Mouse (Mus musculus) MEL (cell line): ENCODE measurements around the gene Cdkal1. TPM values are rescaled to one million over a fixed set of nuclear protein-coding genes. Genes with fewer than 3 reads are reported as not detected.

Source experiments
- DNase-seq: peaks from one replicate; pipeline ENCODE4 v3.0.0; 2011; ENCODE audit warnings: low read depth, low spot score
- H3K27ac ChIP-seq: 2 replicates; pipeline ENCODE4 v1.5.1; 2012; ENCODE audit warnings: low read depth, mild to moderate bottlenecking, control low read depth, low read length, moderate library complexity; ENCODE audit not compliant: control insufficient read depth
- H3K27me3 ChIP-seq, 2 experiments: fragments of 150-350 bp in 1 of 2; sonication (generic) in 1 of 2; 2 replicates each; pipeline ENCODE4 v1.6.1; 2012; ENCODE audit warnings: low read length in 2 of 2, mild to moderate bottlenecking in 2 of 2, improper control_type of control experiment in 1 of 2, moderate library complexity in 1 of 2; ENCODE audit not compliant: insufficient read depth in 2 of 2, control insufficient read depth in 1 of 2
- H3K36me3 ChIP-seq, 2 experiments: 2 replicates each; pipeline ENCODE4 v1.6.1; 2012 to 2014; ENCODE audit warnings: low read length in 2 of 2, improper control_type of control experiment in 1 of 2, inconsistent platforms in 1 of 2, mild to moderate bottlenecking in 1 of 2; ENCODE audit not compliant: insufficient read depth in 2 of 2, control insufficient read depth in 1 of 2
- H3K4me1 ChIP-seq, 2 experiments: fragments of 150-350 bp in 1 of 2; sonication (generic) in 1 of 2; 2 replicates each; pipeline ENCODE4 v1.6.1; 2012; ENCODE audit warnings: low read length in 2 of 2, improper control_type of control experiment in 1 of 2, mild to moderate bottlenecking in 1 of 2; ENCODE audit not compliant: insufficient read depth in 2 of 2, control insufficient read depth in 1 of 2
- H3K4me3 ChIP-seq, 2 experiments: fragments of 150-350 bp in 1 of 2; sonication (generic) in 1 of 2; 2 replicates each; pipeline ENCODE4 v1.5.1; 2012; ENCODE audit warnings: low read depth in 2 of 2, low read length in 2 of 2, mild to moderate bottlenecking in 2 of 2, moderate library complexity in 2 of 2, control low read depth in 1 of 2, improper control_type of control experiment in 1 of 2; ENCODE audit not compliant: control insufficient read depth in 1 of 2, insufficient read depth in 1 of 2
- H3K79me2 ChIP-seq: 2 replicates; pipeline ENCODE4 v1.6.1; 2012; ENCODE audit warnings: mild to moderate bottlenecking, low read length, moderate library complexity; ENCODE audit not compliant: control insufficient read depth, poor library complexity, insufficient read depth
- H3K9ac ChIP-seq: 2 replicates; pipeline ENCODE4 v1.6.1; 2012; ENCODE audit warnings: low read depth, mild to moderate bottlenecking, control low read depth, low read length, moderate library complexity; ENCODE audit not compliant: control insufficient read depth, poor library complexity, severe bottlenecking
- H3K9me3 ChIP-seq: fragments of 150-350 bp; sonication (generic); replicated peaks from 2 replicates; pipeline ENCODE4 v1.6.1; 2012; ENCODE audit warnings: mild to moderate bottlenecking, low read length, improper control_type of control experiment, moderate library complexity; ENCODE audit not compliant: insufficient read depth
- CTCF ChIP-seq, 3 experiments: IDR thresholded peaks in 2 of 3; conservative IDR thresholded peaks in 1 of 3; 2 replicates each; pipeline ENCODE4 v1.5.1; 2011 to 2012; ENCODE audit warnings: low read length in 3 of 3, low read depth in 2 of 3, mild to moderate bottlenecking in 2 of 3, improper control_type of control experiment in 1 of 3, inconsistent platforms in 1 of 3, mixed read lengths in 1 of 3, moderate library complexity in 1 of 3; ENCODE audit not compliant: control insufficient read depth in 1 of 3, insufficient read depth in 1 of 3, poor library complexity in 1 of 3, severe bottlenecking in 1 of 3
- E2F4 ChIP-seq: IDR thresholded peaks from 2 replicates; pipeline ENCODE4 v1.6.1; 2011; ENCODE audit warnings: low read depth, low read length, improper control_type of control experiment, borderline replicate concordance
- ELF1 ChIP-seq: IDR thresholded peaks from 2 replicates; pipeline ENCODE4 v1.6.1; 2014; ENCODE audit warnings: low read depth, mild to moderate bottlenecking, inconsistent platforms, low read length, improper control_type of control experiment, moderate library complexity
- GABPA ChIP-seq: IDR thresholded peaks from 2 replicates; pipeline ENCODE4 v1.6.1; 2012; ENCODE audit warnings: low read depth, mild to moderate bottlenecking, inconsistent platforms, low read length, improper control_type of control experiment, moderate library complexity
- GATA1 ChIP-seq: IDR thresholded peaks from 2 replicates; pipeline ENCODE4 v1.6.1; 2011; ENCODE audit warnings: low read depth, low read length, improper control_type of control experiment
- JUND ChIP-seq: IDR thresholded peaks from 2 replicates; pipeline ENCODE4 v1.6.1; 2011; ENCODE audit warnings: low read depth, mild to moderate bottlenecking, improper control_type of control experiment, low read length
- KAT2A ChIP-seq: conservative IDR thresholded peaks from 2 replicates; pipeline ENCODE4 v1.6.1; 2012; ENCODE audit warnings: low read depth, low read length, improper control_type of control experiment, inconsistent platforms
- MAX ChIP-seq: IDR thresholded peaks from 2 replicates; pipeline ENCODE4 v1.6.1; 2011; ENCODE audit warnings: low read length, improper control_type of control experiment
- MYB ChIP-seq: IDR thresholded peaks from 2 replicates; pipeline ENCODE4 v1.6.1; 2011; ENCODE audit warnings: mild to moderate bottlenecking, low read depth, low read length, improper control_type of control experiment
- MYC ChIP-seq: IDR thresholded peaks from 2 replicates; pipeline ENCODE4 v1.6.1; 2011; ENCODE audit warnings: low read depth, mild to moderate bottlenecking, low read length, improper control_type of control experiment, moderate library complexity
- NELFE ChIP-seq: IDR thresholded peaks from 2 replicates; pipeline ENCODE4 v1.6.1; 2011; ENCODE audit warnings: low read depth, low read length, improper control_type of control experiment
- NRF1 ChIP-seq: IDR thresholded peaks from 2 replicates; pipeline ENCODE4 v1.6.1; 2014; ENCODE audit warnings: low read depth, mild to moderate bottlenecking, inconsistent platforms, low read length, improper control_type of control experiment, moderate library complexity; ENCODE audit not compliant: poor library complexity, insufficient read depth, severe bottlenecking
- POLR2A ChIP-seq, 2 experiments: IDR thresholded peaks; 2 replicates each; pipeline ENCODE4 v1.6.1; 2011 to 2012; ENCODE audit warnings: low read length in 2 of 2, mild to moderate bottlenecking in 2 of 2, control low read depth in 1 of 2, improper control_type of control experiment in 1 of 2, low read depth in 1 of 2, moderate library complexity in 1 of 2; ENCODE audit not compliant: control insufficient read depth in 1 of 2, insufficient read depth in 1 of 2, poor library complexity in 1 of 2
- POLR2AphosphoS2 ChIP-seq: IDR thresholded peaks from 2 replicates; pipeline ENCODE4 v1.6.1; 2011; ENCODE audit warnings: low read length, improper control_type of control experiment
- POLR2AphosphoS5 ChIP-seq: IDR thresholded peaks from 2 replicates; pipeline ENCODE4 v1.6.1; 2012; ENCODE audit warnings: low read depth, borderline replicate concordance, mild to moderate bottlenecking, inconsistent platforms, low read length, moderate library complexity, mixed read lengths
- RAD21 ChIP-seq: IDR thresholded peaks from 2 replicates; pipeline ENCODE4 v1.6.1; 2011; ENCODE audit warnings: mild to moderate bottlenecking, low read depth, low read length, improper control_type of control experiment
- SIN3A ChIP-seq: IDR thresholded peaks from 2 replicates; pipeline ENCODE4 v1.6.1; 2012; ENCODE audit warnings: low read length, improper control_type of control experiment, inconsistent platforms
- SMC3 ChIP-seq: IDR thresholded peaks from 2 replicates; pipeline ENCODE4 v1.6.1; 2011; ENCODE audit warnings: low read depth, low read length, improper control_type of control experiment
- TAL1 ChIP-seq: IDR thresholded peaks from 2 replicates; pipeline ENCODE4 v1.6.1; 2012; ENCODE audit warnings: mild to moderate bottlenecking, inconsistent platforms, low read length, moderate library complexity, mixed read lengths
- TBP ChIP-seq: IDR thresholded peaks from 2 replicates; pipeline ENCODE4 v1.8.0; 2011; ENCODE audit warnings: low read depth, low read length, improper control_type of control experiment
- ZC3H11A ChIP-seq: IDR thresholded peaks from 2 replicates; pipeline ENCODE4 v1.6.1; 2012; ENCODE audit warnings: low read depth, mild to moderate bottlenecking, inconsistent platforms, low read length, improper control_type of control experiment
- ZKSCAN1 ChIP-seq: IDR thresholded peaks from 2 replicates; pipeline ENCODE4 v1.6.1; 2012; ENCODE audit warnings: low read depth, mild to moderate bottlenecking, inconsistent platforms, low read length, improper control_type of control experiment, moderate library complexity
- ZMIZ1 ChIP-seq: IDR thresholded peaks from 2 replicates; pipeline ENCODE4 v1.6.1; 2012; ENCODE audit warnings: low read depth, mild to moderate bottlenecking, inconsistent platforms, low read length, improper control_type of control experiment, moderate library complexity
- polyA plus RNA-seq, 2 experiments: library from polyadenylated mRNA; stranded (reverse) in 1 of 2; unstranded in 1 of 2; fragments of >175 nt in 1 of 2; fragments of >200 nt in 1 of 2; gene quantifications; 2 replicates each; pipeline versions ENCODE4 v1.2.1 to v1.2.4; 2012; ENCODE audit warnings: low replicate concordance in 2 of 2, low read depth in 1 of 2; ENCODE audit not compliant: insufficient read length in 2 of 2, insufficient read depth in 1 of 2, missing spikeins in 1 of 2
- total RNA-seq: library from RNA; depleted of rRNA; stranded (reverse); fragments of 300-350 nt; gene quantifications from 2 replicates; pipeline ENCODE4 v1.2.3, GENCODE M21; 2012

Gene Cdkal1
- total and polyA plus RNA-seq, 3 experiments = 10.6 to 11.0 TPM; not detected in 1

DNA sequence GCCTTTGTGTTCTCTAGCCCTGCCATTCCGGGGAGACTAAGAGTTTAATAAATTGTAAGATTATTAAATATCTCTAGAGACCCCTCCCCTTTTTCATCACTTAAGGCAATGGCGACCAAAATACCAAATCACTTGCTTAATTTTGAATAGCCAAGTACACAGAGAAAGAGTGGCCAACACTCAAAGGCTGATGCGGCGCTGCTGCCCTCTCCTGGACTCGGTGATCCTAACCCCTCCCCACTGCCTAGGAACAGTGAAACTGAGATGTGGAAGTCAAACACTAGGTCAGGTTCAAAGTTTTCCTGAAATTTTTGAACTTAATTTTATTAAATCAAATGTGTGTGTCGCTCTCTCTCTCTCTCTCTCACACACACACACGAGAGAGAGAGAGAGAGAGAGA is 251.2 kb downstream of the Cdkal1 start:
- Histone ChIP-seq H3K27ac (no peak overlapping the region), H3K9ac (no peak overlapping the region)

DNA sequence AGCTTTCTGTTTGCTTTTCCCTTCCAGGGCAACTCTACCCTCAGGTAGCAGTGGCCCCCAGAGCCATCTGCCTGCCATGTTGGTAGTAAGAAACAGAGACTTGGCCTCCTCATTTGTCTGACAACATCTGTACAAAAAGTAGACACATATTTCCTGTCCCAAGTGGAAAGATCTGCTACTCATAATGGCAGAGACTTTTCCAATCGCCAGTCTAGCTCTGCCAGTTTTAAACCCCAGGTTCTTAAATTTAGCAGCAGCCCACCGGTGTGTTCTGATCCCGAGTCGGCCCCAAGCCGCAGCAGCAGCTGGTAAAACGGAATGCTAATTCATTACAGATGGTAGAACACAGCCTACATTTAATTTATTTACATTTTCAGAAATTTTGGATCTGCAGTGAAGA is 251.9 kb downstream of the Cdkal1 start:
- H3K9me3 ChIP-seq = no peaks in the 10 kb centered on the region
- no peaks in the 10 kb centered on the region for H3K36me3 ChIP-seq
- TF ChIP-seq POLR2AphosphoS2 = no peak
- TF ChIP-seq NELFE = no peak
- no peak for TF ChIP-seq GATA1
- TF ChIP-seq TBP = no peak
- no peak for TF ChIP-seq GABPA
- TF ChIP-seq ZKSCAN1 = no peak
- TF ChIP-seq NRF1 = no peak
- TF ChIP-seq KAT2A = no peak
- TF ChIP-seq TAL1 = no peak
- TF ChIP-seq POLR2A (IDR thresholded peaks at IDR 0.05; ENCODE audit: control insufficient read depth in 1 of 2, insufficient read depth in 1 of 2, low read depth in 1 of 2, low read length in 2 of 2, poor library complexity in 1 of 2) = no peak
- TF ChIP-seq POLR2AphosphoS5 = no peak
- TF ChIP-seq JUND = no peak
- no peak for TF ChIP-seq MYB
- DNase-seq = no peak
- no peaks in the 10 kb centered on the region for H3K79me2 ChIP-seq
- no peak overlapping the region for H3K9ac ChIP-seq
- H3K27ac ChIP-seq = no peak overlapping the region
- H3K27me3 ChIP-seq = no peaks in the 10 kb centered on the region
- H3K4me3 ChIP-seq = no peak overlapping the region
- no peaks in the 10 kb centered on the region for H3K4me1 ChIP-seq

More for the DNA sequence above, 251.2 kb downstream of the Cdkal1 start:
- peak; percentile 69 for TF ChIP-seq RAD21
- TF ChIP-seq ZKSCAN1 = no peak
- TF ChIP-seq SMC3 = peak; percentile 65
- TF ChIP-seq CTCF (IDR thresholded peaks at IDR 0.05 in 2 of 3, conservative IDR thresholded peaks at IDR 0.05 in 1 of 3; ENCODE audit: control insufficient read depth in 1 of 3, insufficient read depth in 1 of 3, low read depth in 2 of 3, low read length in 3 of 3, poor library complexity in 1 of 3, severe bottlenecking in 1 of 3) = peak; percentile 43 to 70 (median 53)
- TF ChIP-seq E2F4 = no peak
- peak; percentile 32; the same call in 1 of the 2 replicates for TF ChIP-seq ZC3H11A
- no peaks in the 10 kb centered on the region for H3K27me3 ChIP-seq
- peak; percentile 42 for DNase-seq
- H3K36me3 ChIP-seq = no peaks in the 10 kb centered on the region
- H3K4me1 ChIP-seq = no peaks in the 10 kb centered on the region
- no peaks in the 10 kb centered on the region for H3K79me2 ChIP-seq
- no peaks in the 10 kb centered on the region for H3K9me3 ChIP-seq
- H3K4me3 ChIP-seq = no peak overlapping the region

DNA sequence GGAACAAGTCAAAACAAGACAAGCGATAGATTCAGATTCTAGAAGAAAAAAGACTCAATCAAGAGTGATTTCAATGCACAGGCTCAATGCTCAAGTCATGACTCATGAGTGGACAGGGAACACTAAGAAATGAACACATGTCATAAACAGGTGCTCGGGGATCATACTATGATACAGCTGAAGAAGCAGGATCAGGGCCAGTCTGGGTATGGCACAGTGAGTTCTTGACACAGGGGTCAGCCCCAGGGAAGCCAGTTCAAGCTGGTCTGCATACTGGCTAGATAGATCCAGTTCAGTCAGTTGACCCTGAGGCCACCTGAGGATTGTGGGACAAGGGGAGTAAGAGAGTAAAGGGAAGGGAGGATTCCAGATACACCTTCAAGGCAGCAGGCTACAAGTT is 254.4 kb downstream of the Cdkal1 start:
- no peak overlapping the region for H3K4me3 ChIP-seq
- H3K36me3 ChIP-seq = no peaks in the 10 kb centered on the region
- no peak overlapping the region for H3K9ac ChIP-seq
- TF ChIP-seq ZMIZ1 = no peak
- no peak for TF ChIP-seq MYC
- no peak for TF ChIP-seq POLR2AphosphoS2
- no peak for TF ChIP-seq MAX
- no peak for TF ChIP-seq NRF1
- no peak for TF ChIP-seq ELF1
- no peak for TF ChIP-seq ZC3H11A
- no peak for TF ChIP-seq SIN3A
- TF ChIP-seq, all 39 proteins: peak for 0
- Histone ChIP-seq H3K79me2 (no peaks in the 10 kb centered on the region), H3K27ac (no peak overlapping the region), H3K27me3 (no peaks in the 10 kb centered on the region), H3K4me1 (no peaks in the 10 kb centered on the region), H3K9me3 (no peaks in the 10 kb centered on the region)
- no peak for DNase-seq
